Mouse (Mus musculus) embryonic facial prominence, embryonic 14.5 days (tissue): Measurements from ENCODE around the gene Gm3594. TPM values are rescaled to one million over a fixed set of nuclear protein-coding genes. Genes with fewer than 3 reads are reported as not detected.
"Not testable (repeated sequence)": the region's sequence is repeated elsewhere in the genome, so short reads cannot be mapped to it uniquely, and the experiment has no call there.

Source experiments
- ATAC-seq: fragments of 200-750 bp; cut with Nextera tagmentation; 2 replicates; pipeline ENCODE4 v1.8.0; 2017; ENCODE audit warnings: low read depth, moderate number of reproducible peaks, moderate TSS enrichment
- DNase-seq: peaks from one replicate; pipeline ENCODE4 v3.0.0-alpha.2; 2015; ENCODE audit warnings: low spot score
- H3K27ac ChIP-seq: fragments of 300-500 bp; sonication (generic); replicated peaks from 2 replicates; pipeline ENCODE4 v1.5.1; 2014; ENCODE audit warnings: low read depth, mild to moderate bottlenecking, low read length, moderate library complexity
- H3K27me3 ChIP-seq: fragments of 300-500 bp; sonication (generic); replicated peaks from 2 replicates; pipeline ENCODE4 v1.6.1; 2014; ENCODE audit warnings: low read length; ENCODE audit not compliant: control insufficient read depth, insufficient read depth
- H3K36me3 ChIP-seq: fragments of 300-500 bp; sonication (generic); 2 replicates; pipeline ENCODE4 v1.6.1; 2014; ENCODE audit warnings: low read length, mixed read lengths; ENCODE audit not compliant: control insufficient read depth, insufficient read depth
- H3K4me1 ChIP-seq: fragments of 300-500 bp; sonication (generic); 2 replicates; pipeline ENCODE4 v1.6.1; 2014; ENCODE audit warnings: antibody characterized with exemption, low read length; ENCODE audit not compliant: control insufficient read depth, insufficient read depth
- H3K4me2 ChIP-seq: fragments of 300-500 bp; sonication (generic); 2 replicates; pipeline ENCODE4 v1.6.1; 2014; ENCODE audit warnings: low read depth, mild to moderate bottlenecking, low read length, moderate library complexity, mixed read lengths
- H3K4me3 ChIP-seq: fragments of 300-500 bp; sonication (generic); 2 replicates; pipeline ENCODE4 v1.5.1; 2014; ENCODE audit warnings: low read depth, mild to moderate bottlenecking, low read length
- H3K9ac ChIP-seq: fragments of 300-500 bp; sonication (generic); 2 replicates; pipeline ENCODE4 v1.6.1; 2014; ENCODE audit warnings: low read depth, mild to moderate bottlenecking, low read length, moderate library complexity, mixed read lengths
- H3K9me3 ChIP-seq: fragments of 300-500 bp; sonication (generic); 2 replicates; pipeline ENCODE4 v1.6.1; 2016; ENCODE audit warnings: low read length; ENCODE audit not compliant: control insufficient read depth
- WGBS: fragments of 180-500 bp; shearing (Covaris S2); extraction: QIAGEN DNeasy Blood & Tissue Kit; methylation state at CpG from one replicate; pipeline ENCODE4 v1.1.7; 2014; 5-methylcytosine and 5-hydroxymethylcytosine counted together
- polyA plus RNA-seq: library from polyadenylated mRNA; unstranded; fragments of >200 nt; fragmentation: Nextera tagmentation; extraction: Ambion mirVana; gene quantifications from 2 replicates; pipeline ENCODE4 v1.2.1, GENCODE M21; 2014

Gene Gm3594
- polyA plus RNA-seq = not detected in 2 replicates

- not testable (repeated sequence) for H3K9ac ChIP-seq, H3K36me3 ChIP-seq, DNase-seq, H3K4me1 ChIP-seq, H3K4me2 ChIP-seq, H3K9me3 ChIP-seq, H3K4me3 ChIP-seq, H3K27me3 ChIP-seq, H3K27ac ChIP-seq, ATAC-seq
- WGBS = no CpG with 5 or more reads among the region's 4 CpGs
These were observed at the start of gene Gm3594 for GRCm38 (mm10) chr14:6444511-6444910. TSS of gene Gm3594 (minus strand) at chr14:6444611.

- not testable (repeated sequence) for DNase-seq, ATAC-seq, H3K4me3 ChIP-seq
These were observed 41.9 kb upstream of the Gm3594 start for GRCm38 (mm10) chr14:6486331-6486730.

GRCm38 (mm10) chr14:6485541-6485940 is 41.1 kb upstream of the Gm3594 start:
- DNase-seq, H3K4me3 ChIP-seq, H3K27me3 ChIP-seq, H3K4me2 ChIP-seq, H3K9me3 ChIP-seq, H3K9ac ChIP-seq, H3K36me3 ChIP-seq, H3K4me1 ChIP-seq, ATAC-seq, H3K27ac ChIP-seq: not testable (repeated sequence)
- no CpG with 5 or more reads among the region's 1 CpGs for WGBS

More at GRCm38 (mm10) chr14:6486331-6486730, 41.9 kb upstream of the Gm3594 start:
- not testable (repeated sequence) for H3K4me1 ChIP-seq, H3K4me2 ChIP-seq, H3K36me3 ChIP-seq, H3K9ac ChIP-seq, H3K27ac ChIP-seq, H3K9me3 ChIP-seq, H3K27me3 ChIP-seq
- WGBS = 33% methylated on average over 1 of the region's 1 CpGs

GRCm38 (mm10) chr14:6482126-6482525 is 37.7 kb upstream of the Gm3594 start:
- not testable (repeated sequence) for H3K4me1 ChIP-seq, H3K36me3 ChIP-seq, H3K9ac ChIP-seq, H3K27ac ChIP-seq, DNase-seq, H3K27me3 ChIP-seq, H3K4me2 ChIP-seq, ATAC-seq, H3K9me3 ChIP-seq, H3K4me3 ChIP-seq
- 78% methylated on average over 7 of the region's 8 CpGs for WGBS

- not testable (repeated sequence) for ATAC-seq, H3K27me3 ChIP-seq, DNase-seq, H3K4me2 ChIP-seq, H3K4me3 ChIP-seq, H3K4me1 ChIP-seq, H3K9ac ChIP-seq, H3K36me3 ChIP-seq, H3K27ac ChIP-seq, H3K9me3 ChIP-seq
- 67% methylated on average over 1 of the region's 1 CpGs for WGBS
These were observed 27.4 kb upstream of the Gm3594 start for GRCm38 (mm10) chr14:6471856-6472255.

GRCm38 (mm10) chr14:6440774-6441173 is 3.6 kb downstream of the Gm3594 start:
- not testable (repeated sequence) for H3K4me2 ChIP-seq, H3K27me3 ChIP-seq, ATAC-seq, DNase-seq, H3K4me3 ChIP-seq, H3K4me1 ChIP-seq, H3K9me3 ChIP-seq, H3K36me3 ChIP-seq, H3K9ac ChIP-seq, H3K27ac ChIP-seq
- 80% methylated on average over 1 of the region's 4 CpGs for WGBS

GRCm38 (mm10) chr14:6440206-6440605 is 4.2 kb downstream of the Gm3594 start:
- H3K4me1 ChIP-seq, H3K9ac ChIP-seq, H3K4me2 ChIP-seq, H3K4me3 ChIP-seq, H3K36me3 ChIP-seq, H3K9me3 ChIP-seq, ATAC-seq, H3K27ac ChIP-seq, DNase-seq, H3K27me3 ChIP-seq: not testable (repeated sequence)
- 57% methylated on average over 1 of the region's 5 CpGs for WGBS

GRCm38 (mm10) chr14:6426766-6427165 is 17.6 kb downstream of the Gm3594 start:
- not testable (repeated sequence) for H3K4me2 ChIP-seq

GRCm38 (mm10) chr14:6426353-6426752 is 18.1 kb downstream of the Gm3594 start:
- Histone ChIP-seq H3K4me2 (peak overlapping the region; percentile 46), H3K4me3 (peak overlapping the region; percentile 17)
- H3K9ac ChIP-seq, H3K27me3 ChIP-seq, ATAC-seq, H3K27ac ChIP-seq, H3K4me1 ChIP-seq, DNase-seq, H3K9me3 ChIP-seq, H3K36me3 ChIP-seq: not testable (repeated sequence)
- WGBS = 23% methylated on average over 15 of the region's 22 CpGs

More at GRCm38 (mm10) chr14:6426766-6427165, 17.6 kb downstream of the Gm3594 start:
- H3K4me1 ChIP-seq, H3K9ac ChIP-seq, H3K27me3 ChIP-seq, H3K27ac ChIP-seq, DNase-seq, H3K9me3 ChIP-seq, H3K4me3 ChIP-seq, H3K36me3 ChIP-seq, ATAC-seq: not testable (repeated sequence)
- WGBS = 0% methylated on average over 2 of the region's 42 CpGs
